Mouse (Mus musculus): Measurements from ENCODE around the gene Tjp3. TPM values are rescaled to one million over a fixed set of nuclear protein-coding genes. Genes with fewer than 3 reads are reported as not detected.

Tjp3 gene
- polyA plus RNA-seq, 1 experiment from 2014 or later = 42.5 TPM

GRCm38 (mm10) chr10:81293334-81294030, 2.1 kb upstream of the Tjp3 start:
- Histone ChIP-seq H3K27ac (replicated peaks) (peak overlapping the region; percentile 94), H3K4me3 (ENCODE audit: low read depth, low read length) (peak overlapping the region; percentile 73), H3K9me3 (ENCODE audit: control insufficient read depth, low read length) (no peaks in the 10 kb centered on the region), H3K27me3 (ENCODE audit: control insufficient read depth, insufficient read depth, low read length) (no peaks in the 10 kb centered on the region), H3K9ac (ENCODE audit: low read length) (peak overlapping the region; percentile 86), H3K36me3 (ENCODE audit: control insufficient read depth, insufficient read depth, low read length) (no peaks in the 10 kb centered on the region), H3K4me2 (replicated peaks; ENCODE audit: low read depth) (peak overlapping the region; percentile 93), H3K4me1 (replicated peaks; ENCODE audit: control insufficient read depth, insufficient read depth) (peaks cover 7% of the 10 kb centered on the region)
- TF ChIP-seq EP300 (optimal IDR thresholded peaks at IDR 0.05) (no peak), CTCF (IDR thresholded peaks at IDR 0.05; ENCODE audit: low read depth) (no peak)
- ATAC-seq (ENCODE audit: low FRiP score, low TSS enrichment) (no peak), DNase-seq (ENCODE audit: low spot score) (no peak)
- 1% methylated on average over 23 of the region's 25 CpGs for WGBS

DNA sequence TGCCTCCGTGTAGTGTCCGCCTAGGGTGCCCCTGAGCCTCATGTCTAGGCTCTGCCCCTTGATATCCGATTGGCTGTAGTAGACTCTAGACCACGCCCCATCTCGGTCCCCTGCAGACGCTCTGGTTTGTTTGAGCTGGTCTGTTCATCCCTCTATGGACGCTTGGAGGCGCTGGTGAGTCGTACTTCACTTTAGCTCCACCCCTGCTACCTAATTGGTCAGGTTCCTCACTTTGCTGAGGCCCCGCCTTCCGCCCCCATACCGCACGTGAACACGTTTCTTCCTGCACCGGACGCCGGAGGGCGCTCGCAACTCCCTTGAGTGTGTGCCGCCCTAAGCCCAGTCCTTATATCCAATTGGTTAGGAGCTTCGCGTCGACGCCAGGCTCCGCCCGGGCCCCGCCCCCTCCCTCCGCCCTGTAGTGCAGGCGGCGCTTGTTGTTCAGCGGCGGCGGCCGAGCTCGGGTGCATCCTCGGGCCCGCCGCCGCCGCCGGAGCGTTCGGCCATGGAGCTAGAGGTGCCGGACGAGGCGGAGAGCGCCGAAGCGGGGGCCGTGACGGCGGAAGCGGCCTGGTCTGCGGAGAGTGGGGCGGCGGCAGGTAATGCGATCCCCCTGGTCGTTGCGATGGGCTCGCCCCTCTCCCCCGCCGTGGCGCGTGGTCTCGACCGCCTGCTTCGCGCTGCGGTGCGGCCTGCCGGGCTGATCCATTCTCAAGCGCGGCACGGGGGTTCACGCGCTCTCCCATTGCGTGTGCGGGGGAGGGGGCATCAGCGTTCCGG, 1.4 kb upstream of the Tjp3 start, which contains the start of gene Pip5k1c:
Gene Pip5k1c, plus strand, starts transcription at position 410 of the 780 bp plus-strand sequence.
- Histone ChIP-seq H3K4me3 (ENCODE audit: low read depth, low read length) (peak within 1 kb of the TSS; percentile 73), H3K36me3 (ENCODE audit: control insufficient read depth, insufficient read depth, low read length) (no peaks in the 10 kb centered on the region), H3K4me1 (replicated peaks; ENCODE audit: control insufficient read depth, insufficient read depth) (peaks cover 7% of the 10 kb centered on the region), H3K9me3 (ENCODE audit: control insufficient read depth, low read length) (no peaks in the 10 kb centered on the region), H3K4me2 (replicated peaks; ENCODE audit: low read depth) (peak within 1 kb of the TSS; percentile 93), H3K9ac (ENCODE audit: low read length) (peak within 1 kb of the TSS; percentile 86), H3K27me3 (ENCODE audit: control insufficient read depth, insufficient read depth, low read length) (no peaks in the 10 kb centered on the region), H3K27ac (replicated peaks) (peak within 1 kb of the TSS; percentile 94)
- DNase-seq (ENCODE audit: low spot score) (peak; percentile 100), ATAC-seq (ENCODE audit: low FRiP score, low TSS enrichment) (peak; percentile 92)
- TF ChIP-seq CTCF (IDR thresholded peaks at IDR 0.05; ENCODE audit: low read depth) (peak; percentile 92), EP300 (optimal IDR thresholded peaks at IDR 0.05) (no peak)
- WGBS = under 1% methylated on average over 50 of the region's 80 CpGs

- WGBS = 22% methylated on average over 24 of the region's 24 CpGs
Observed at GRCm38 (mm10) chr10:81290698-81291460, 502 bp downstream of the Tjp3 start.

DNA sequence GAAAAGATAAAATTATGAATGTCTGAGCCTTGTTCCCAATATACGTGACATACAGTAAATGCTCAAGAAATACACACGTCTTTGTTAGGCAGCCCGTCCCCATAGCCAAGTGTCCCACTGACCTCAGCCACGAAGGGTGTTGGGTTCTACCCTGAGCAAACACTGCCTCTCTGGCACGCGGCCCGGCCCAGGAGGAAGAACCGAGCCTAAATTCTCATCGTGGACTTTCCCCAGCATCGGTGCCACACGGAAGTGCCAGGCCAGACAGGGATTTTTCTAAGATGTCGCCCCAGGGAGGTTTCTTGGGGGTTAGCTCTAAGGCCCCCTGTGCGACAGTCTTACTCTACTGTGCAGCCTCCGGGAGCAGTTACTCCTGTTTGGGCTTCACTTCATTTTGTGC, 1.6 kb downstream of the Tjp3 start:
- no peaks in the 10 kb centered on the region for H3K36me3 ChIP-seq (ENCODE audit: control insufficient read depth, insufficient read depth, low read length)
- no peaks in the 10 kb centered on the region for H3K9me3 ChIP-seq (ENCODE audit: control insufficient read depth, low read length)
- no peaks in the 10 kb centered on the region for H3K27me3 ChIP-seq (ENCODE audit: control insufficient read depth, insufficient read depth, low read length)
- ATAC-seq (ENCODE audit: low FRiP score, low TSS enrichment) = peak; percentile 19; the same call in 1 of the 2 replicates
- WGBS = 39% methylated on average over 14 of the region's 14 CpGs
- peak overlapping the region; percentile 67; the same call in 1 of the 2 replicates for H3K9ac ChIP-seq (ENCODE audit: low read length)
- H3K4me2 ChIP-seq (replicated peaks; ENCODE audit: low read depth) = peak overlapping the region; percentile 54
- DNase-seq (ENCODE audit: low spot score) = peak; percentile 89
- H3K27ac ChIP-seq (replicated peaks) = peak overlapping the region; percentile 94
- TF ChIP-seq CTCF (IDR thresholded peaks at IDR 0.05; ENCODE audit: low read depth) = no peak
- H3K4me3 ChIP-seq (ENCODE audit: low read depth, low read length) = peak overlapping the region; percentile 45; the same call in 1 of the 2 replicates
- H3K4me1 ChIP-seq (replicated peaks; ENCODE audit: control insufficient read depth, insufficient read depth) = peaks cover 7% of the 10 kb centered on the region; the same call in 1 of the 2 replicates

More at GRCm38 (mm10) chr10:81290698-81291460, 502 bp downstream of the Tjp3 start:
- DNase-seq (ENCODE audit: low spot score) = peak; percentile 89
- peak; percentile 37 for ATAC-seq (ENCODE audit: low FRiP score, low TSS enrichment)
- peak overlapping the region; percentile 67 for H3K9ac ChIP-seq (ENCODE audit: low read length)
- peak overlapping the region; percentile 94 for H3K27ac ChIP-seq (replicated peaks)
- H3K9me3 ChIP-seq (ENCODE audit: control insufficient read depth, low read length) = no peaks in the 10 kb centered on the region
- H3K4me3 ChIP-seq (ENCODE audit: low read depth, low read length) = peak overlapping the region; percentile 45
- peak overlapping the region; percentile 54 for H3K4me2 ChIP-seq (replicated peaks; ENCODE audit: low read depth)
- peaks cover 7% of the 10 kb centered on the region for H3K4me1 ChIP-seq (replicated peaks; ENCODE audit: control insufficient read depth, insufficient read depth)
- no peaks in the 10 kb centered on the region for H3K27me3 ChIP-seq (ENCODE audit: control insufficient read depth, insufficient read depth, low read length)
- H3K36me3 ChIP-seq (ENCODE audit: control insufficient read depth, insufficient read depth, low read length) = no peaks in the 10 kb centered on the region
- TF ChIP-seq EP300 (optimal IDR thresholded peaks at IDR 0.05) (no peak), CTCF (IDR thresholded peaks at IDR 0.05; ENCODE audit: low read depth) (no peak)

DNA sequence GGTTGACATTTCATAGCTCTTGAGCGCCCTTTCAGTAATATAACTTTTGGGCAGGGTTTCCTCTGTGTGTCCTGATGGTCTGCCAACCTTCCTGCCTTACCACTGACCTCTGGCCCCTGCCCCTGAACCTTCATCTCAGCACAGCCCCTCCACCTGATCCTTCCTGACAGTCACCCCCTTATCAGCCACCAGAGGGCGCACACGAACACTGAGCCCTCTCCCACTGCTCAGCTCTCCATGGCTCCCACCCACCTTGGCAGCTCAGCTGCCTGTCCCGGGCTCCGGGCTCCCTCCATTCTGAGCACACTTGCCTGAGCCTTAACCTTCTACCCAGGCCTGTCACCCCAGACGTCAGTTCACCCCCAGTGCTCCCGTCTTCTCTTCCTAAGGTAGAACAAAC, 2.1 kb downstream of the Tjp3 start:
- Histone ChIP-seq H3K27me3 (ENCODE audit: control insufficient read depth, insufficient read depth, low read length) (no peaks in the 10 kb centered on the region), H3K9ac (ENCODE audit: low read length) (0 out of 2 replicates have a peak overlapping the region, but pooled peaks have one; percentile 4), H3K4me3 (ENCODE audit: low read depth, low read length) (peak overlapping the region; percentile 45), H3K4me2 (replicated peaks; ENCODE audit: low read depth) (peak overlapping the region; percentile 54), H3K4me1 (replicated peaks; ENCODE audit: control insufficient read depth, insufficient read depth) (peaks cover 7% of the 10 kb centered on the region; the same call in 1 of the 2 replicates), H3K36me3 (ENCODE audit: control insufficient read depth, insufficient read depth, low read length) (no peaks in the 10 kb centered on the region), H3K9me3 (ENCODE audit: control insufficient read depth, low read length) (no peaks in the 10 kb centered on the region), H3K27ac (replicated peaks) (peak overlapping the region; percentile 94)
- DNase-seq (ENCODE audit: low spot score) (peak; percentile 80), ATAC-seq (ENCODE audit: low FRiP score, low TSS enrichment) (peak; percentile 5; the same call in 1 of the 2 replicates)
- TF ChIP-seq CTCF (IDR thresholded peaks at IDR 0.05; ENCODE audit: low read depth) (peak; percentile 91), EP300 (optimal IDR thresholded peaks at IDR 0.05) (no peak)
- 3% methylated on average over 7 of the region's 7 CpGs for WGBS
